Mouse (Mus musculus) MEL-GATA-1-ER (cell line): Measurements from ENCODE around the gene Dhtkd1.
"Not testable (repeated sequence)": the region's sequence is repeated elsewhere in the genome, so short reads cannot be mapped to it uniquely, and the experiment has no call there.

ENCODE experiments used
- DNase-seq: peaks from one replicate; pipeline ENCODE4 v3.0.0-alpha.2; 2012; ENCODE audit warnings: low read depth; ENCODE audit errors: extremely low read depth

Dhtkd1 gene

DNA sequence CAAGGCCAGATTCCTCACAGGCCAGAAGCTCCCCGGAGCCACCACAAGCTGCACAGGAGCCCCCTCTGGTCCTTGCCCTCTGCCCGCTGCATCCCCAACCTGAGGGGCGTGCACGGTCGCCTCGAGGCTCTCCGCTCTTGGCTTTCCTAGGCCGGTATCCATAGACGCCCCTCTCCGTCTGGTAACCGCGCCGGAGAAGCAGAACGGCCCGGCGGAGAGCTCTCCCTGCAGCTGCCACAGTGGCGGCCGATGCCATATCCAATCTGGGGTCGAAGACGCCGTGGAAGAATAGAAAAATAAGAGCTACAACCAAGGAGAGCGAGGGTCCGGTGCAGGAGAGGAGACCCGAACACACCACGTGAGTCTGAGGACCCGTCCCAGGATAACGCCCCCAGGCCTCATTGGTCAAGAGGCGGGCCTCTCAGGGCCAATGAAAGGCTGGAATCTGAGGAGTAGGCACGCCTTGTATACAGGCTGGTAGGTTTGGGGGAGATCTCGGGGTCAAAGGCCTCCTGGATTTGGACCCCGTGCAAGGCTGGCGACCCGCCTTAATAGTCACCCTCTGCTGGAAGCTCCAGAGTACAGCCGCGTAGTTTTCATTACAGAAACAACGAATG, at the start of gene Dhtkd1:
TSS of gene Dhtkd1 (minus strand) at position 377 of the 617 bp plus-strand sequence.
- DNase-seq: peak; percentile 47

DNA sequence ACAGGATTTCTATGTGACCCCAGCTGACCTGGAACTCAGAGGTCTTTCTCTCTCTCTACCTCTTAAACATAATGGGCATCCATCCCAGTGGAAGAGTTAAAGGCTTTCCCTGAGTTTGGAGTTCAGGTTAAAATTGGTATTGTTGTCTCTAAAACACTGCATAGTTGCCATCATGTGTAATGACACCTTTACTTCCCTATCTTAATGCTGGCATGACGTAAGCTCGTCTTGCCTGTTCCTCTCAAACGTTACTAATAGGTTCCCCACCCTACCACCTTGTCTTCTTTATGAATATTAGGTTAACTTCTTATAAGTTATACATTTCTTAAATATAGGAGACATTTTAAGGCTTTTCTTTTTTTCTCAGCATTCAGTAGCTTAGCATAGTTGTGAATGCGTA, 34.9 kb upstream of the Dhtkd1 start:
- no peak for DNase-seq

- DNase-seq: not testable (repeated sequence)
These were observed 28.0 kb upstream of the Dhtkd1 start for GRCm38 (mm10) chr2:5970629-5971028.

DNA sequence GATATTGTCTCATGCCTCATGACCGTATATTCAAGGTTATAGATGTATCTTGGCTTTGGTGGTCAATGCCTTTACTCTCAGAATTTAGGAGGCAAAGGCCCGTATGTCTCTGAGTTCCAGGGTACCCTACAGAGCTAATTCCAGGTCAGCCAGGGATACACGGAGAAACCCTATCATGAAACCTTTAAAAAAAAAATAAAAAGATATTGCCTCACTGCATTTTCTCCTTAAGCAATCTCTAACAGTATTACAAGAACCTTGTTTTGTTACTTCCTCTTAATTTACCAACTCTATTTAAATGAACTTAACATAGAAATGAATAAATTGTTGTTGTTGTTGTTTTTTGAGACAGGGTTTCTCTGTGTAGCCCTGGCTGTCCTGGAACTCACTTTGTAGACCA, 23.4 kb upstream of the Dhtkd1 start:
- DNase-seq: no peak

- not testable (repeated sequence) for DNase-seq
These were observed 21.1 kb upstream of the Dhtkd1 start for GRCm38 (mm10) chr2:5963729-5964128.

DNA sequence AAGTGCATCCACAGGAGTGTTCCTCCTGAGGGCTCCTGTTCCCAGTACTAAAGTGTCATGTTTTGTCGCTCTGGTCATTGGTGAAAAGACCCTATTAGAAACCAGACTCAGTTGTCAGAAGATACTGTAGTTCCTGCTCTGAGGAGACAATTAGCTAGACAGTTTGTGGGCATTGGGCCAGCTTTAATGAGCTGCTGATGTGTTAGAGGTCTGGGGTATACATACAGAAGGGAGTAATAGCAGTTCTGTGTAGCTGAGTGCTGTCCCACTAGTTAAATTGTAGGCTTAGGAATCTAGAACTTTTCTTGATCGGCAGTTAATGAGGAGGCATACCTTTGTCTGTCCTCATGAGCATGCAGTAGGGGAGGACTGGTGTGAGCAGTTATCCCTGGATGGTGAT, 19.7 kb upstream of the Dhtkd1 start:
- no peak for DNase-seq

DNA sequence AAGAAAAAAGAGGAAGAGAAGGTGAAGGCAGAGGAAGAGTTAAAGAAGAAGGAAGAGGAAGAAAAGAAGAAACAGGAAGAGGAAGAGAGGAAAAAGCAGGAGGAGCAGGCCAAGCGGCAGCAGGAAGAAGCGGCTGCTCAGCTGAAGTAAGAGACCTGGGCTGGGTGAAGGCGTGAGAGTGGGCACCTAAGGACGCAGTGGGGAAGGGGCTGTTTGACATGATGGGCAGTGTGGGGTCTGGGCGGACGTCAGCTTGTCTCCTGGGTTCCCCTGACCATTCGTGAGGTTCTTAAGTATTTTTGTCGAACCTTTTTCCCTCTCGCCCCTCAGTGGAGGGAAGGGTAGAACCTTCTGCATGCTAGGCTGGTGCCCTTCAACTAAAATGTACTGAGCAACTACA, 15.1 kb upstream of the Dhtkd1 start:
- no peak for DNase-seq

GRCm38 (mm10) chr2:5951621-5952211, 9.1 kb upstream of the Dhtkd1 start:
- peak; percentile 41 for DNase-seq

DNA sequence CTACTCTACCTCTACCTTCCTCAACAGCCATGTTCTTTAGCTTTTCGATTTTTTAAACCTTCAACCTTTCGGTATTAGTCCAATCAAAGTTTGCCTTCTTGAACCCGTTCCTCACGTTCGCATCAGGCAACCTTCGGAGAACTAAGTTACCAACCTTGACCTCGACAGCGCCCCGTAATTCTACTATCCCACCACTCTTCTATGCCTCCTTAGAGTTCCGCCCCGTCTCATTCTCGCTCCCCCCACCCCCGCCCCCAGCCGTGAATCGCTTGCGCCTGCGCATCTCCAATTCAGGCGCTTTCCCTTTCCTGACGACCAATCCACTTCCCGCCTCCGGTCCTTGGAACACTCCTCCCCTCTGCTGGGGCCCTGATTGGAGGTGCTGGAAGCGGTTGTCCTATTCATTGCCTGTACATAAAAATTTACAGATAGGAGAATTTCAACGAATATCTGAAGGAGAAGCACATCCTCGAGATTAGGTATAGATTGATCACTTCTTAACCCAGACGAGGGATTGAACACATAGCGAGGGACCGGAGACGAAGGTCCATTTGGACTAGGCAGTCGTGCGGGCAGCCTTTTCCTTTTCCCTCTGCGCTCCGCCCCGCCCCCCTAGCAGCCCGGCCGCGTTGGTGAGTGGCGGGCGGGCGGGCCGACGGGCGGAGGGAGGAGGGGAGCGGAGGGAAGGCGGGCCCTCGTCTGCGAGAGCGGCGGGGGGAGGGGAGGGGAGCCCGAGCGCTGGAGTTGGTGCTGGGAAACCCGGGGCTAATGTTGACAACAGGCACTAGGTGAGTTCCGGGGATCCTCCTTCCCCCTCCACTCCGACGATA, 8.4 kb upstream of the Dhtkd1 start, which contains the start of gene Upf2:
TSS of gene Upf2 (plus strand) at position 704 of the 830 bp plus-strand sequence.
- DNase-seq: peak; percentile 92

DNA sequence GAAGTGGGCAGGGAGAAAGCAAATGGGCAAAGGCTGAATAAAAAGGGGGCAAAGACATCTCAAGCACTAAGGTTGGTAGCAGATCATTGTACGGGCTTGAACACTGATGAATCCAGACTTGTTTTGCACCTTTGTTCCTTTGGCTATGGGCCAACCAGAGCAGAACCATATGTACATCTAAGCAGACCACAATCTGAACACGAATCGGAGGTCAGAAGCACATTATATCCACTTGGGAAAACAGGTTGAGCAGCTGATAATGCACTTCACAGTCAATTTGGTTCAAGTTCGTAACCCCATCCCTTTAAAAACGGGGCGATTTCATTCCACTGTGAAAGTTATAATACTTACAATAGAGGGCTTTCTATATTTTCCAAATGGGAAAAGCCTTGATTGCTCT, 7.7 kb upstream of the Dhtkd1 start:
- no peak for DNase-seq

DNA sequence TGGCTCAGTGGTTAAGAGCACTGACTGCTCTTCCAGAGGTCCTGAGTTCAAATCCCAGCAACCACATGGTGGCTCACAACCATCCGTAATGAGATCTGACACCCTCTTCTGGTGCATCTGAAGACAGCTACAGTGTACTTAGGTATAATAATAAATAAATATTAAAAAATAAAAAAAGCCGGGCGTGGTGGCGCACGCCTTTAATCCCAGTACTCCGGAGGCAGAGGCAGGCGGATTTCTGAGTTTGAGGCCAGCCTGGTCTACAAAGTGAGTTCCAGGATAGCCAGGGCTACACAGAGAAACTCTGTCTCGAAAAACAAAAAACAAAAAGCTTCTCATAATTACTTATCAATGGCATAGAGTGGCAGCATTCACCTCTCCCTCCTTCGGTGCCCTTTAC, 7.2 kb upstream of the Dhtkd1 start:
- DNase-seq: not testable (repeated sequence)

DNA sequence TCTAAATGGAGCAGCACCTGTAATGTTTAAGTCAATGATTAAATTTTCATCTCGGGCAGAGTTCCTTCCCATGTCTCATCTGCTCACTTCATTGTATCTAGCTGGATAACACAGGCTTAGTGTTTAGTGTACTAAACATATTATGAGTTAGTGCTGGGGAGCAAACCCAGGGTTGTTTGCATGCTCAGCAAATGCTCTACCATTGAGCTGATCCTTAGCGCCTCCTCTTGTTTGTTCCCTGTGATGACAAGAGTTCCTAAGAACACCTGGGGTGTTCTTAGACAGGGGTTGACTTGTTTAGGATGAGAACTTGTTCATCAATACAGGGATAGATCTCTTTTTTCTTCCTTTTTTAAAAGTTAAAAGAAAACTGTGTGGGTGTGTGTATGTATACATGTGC, 6.4 kb upstream of the Dhtkd1 start:
- no peak for DNase-seq

GRCm38 (mm10) chr2:5946876-5947275, 4.3 kb upstream of the Dhtkd1 start:
- no peak for DNase-seq

GRCm38 (mm10) chr2:5945629-5946028, 3.0 kb upstream of the Dhtkd1 start:
- DNase-seq: no peak

GRCm38 (mm10) chr2:5943071-5943470, 479 bp upstream of the Dhtkd1 start:
- no peak for DNase-seq

- DNase-seq: no peak
These were observed 654 bp downstream of the Dhtkd1 start for GRCm38 (mm10) chr2:5941861-5942415.

DNA sequence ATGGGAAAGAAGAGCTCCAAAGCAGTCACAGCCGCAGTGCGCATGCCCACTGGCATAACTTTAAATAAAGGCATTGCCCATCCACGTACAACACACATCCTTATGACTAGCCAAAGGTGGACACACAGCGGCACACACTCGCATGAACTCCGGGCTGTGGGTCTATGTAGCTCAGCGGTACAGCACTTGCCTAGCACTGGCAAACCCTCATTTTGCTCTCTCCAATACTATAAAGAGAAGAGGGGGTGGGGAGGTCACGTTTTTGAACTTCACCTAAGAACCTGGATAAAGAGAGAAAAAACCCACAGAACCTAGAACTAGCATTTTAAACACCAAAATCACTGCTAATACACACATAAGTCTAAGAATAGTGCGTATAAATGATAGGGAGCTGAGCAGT, 1.7 kb downstream of the Dhtkd1 start:
- no peak for DNase-seq

DNA sequence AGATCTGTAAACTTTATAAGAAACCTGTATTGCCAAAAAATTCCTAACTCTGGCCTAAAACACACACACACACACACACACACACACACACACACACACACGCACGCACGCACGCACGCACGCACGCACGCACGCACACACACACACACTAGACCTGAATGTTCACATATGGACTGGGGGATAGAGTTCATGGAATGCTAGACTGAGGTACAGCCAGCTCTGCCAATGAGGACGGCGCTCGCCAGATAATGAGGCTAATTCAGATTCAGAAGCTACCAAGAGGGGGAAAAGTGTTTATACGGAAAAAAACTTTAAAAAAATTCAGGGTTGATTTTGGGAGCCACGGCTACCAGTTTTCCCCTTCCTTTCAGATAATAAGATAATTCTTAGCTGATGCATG, 2.7 kb downstream of the Dhtkd1 start:
- DNase-seq: no peak

DNA sequence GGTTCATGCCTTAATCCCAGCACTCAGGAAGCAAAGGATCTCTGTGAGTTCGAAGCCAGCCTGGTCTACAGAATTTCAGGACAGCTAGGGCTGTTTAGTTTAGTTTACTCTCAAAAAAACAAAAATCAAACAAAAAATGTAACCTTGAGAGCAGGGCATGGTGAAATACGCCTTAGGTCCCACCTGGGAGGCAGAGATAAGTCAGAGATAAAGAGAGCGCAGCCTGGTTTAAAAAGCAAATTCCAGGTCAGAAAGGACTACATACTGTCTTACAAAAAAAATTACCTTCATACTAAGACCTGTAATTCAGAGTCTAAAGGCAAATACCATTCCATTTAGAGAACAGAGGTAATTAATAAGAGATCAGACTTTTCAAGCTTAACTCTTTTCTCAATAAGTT, 3.3 kb downstream of the Dhtkd1 start:
- DNase-seq: no peak

DNA sequence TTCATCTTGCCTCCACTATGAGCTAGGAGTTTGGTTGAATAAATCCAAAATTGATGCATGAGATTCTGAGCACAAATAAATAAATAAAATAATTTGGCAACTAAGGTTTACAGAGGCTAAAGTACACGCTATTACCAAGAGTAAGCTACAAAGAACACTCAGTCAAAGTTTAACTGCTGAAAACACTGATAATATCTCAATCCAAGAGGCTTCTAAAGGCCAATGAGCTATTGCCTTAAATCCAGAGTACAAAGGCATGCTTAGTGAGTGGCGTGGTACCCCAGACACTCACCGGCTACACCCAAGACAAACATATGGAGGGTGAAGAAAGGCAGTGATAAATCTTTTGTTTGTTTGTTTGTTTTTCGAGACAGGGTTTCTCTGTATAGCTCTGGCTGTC, 6.0 kb downstream of the Dhtkd1 start:
- no peak for DNase-seq

DNA sequence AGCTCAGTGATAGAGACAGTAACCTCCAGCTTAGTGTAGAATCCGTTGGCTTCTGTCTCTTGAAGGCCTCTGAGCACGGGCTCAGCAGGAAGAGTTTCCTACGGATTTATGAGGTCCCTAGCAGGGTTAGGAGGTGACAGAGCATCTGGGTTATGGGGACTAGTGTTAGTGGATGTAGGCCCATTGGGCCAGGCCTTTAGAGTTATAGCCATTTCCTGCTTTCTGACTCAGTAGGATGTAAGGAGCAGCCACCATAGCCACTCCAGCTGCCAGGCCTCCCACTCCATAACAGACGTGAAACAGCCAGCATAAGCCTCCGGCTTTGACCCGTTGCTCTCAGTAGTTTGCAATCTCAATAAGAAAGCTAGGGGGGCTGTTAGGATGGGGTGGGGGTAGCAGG, 6.5 kb downstream of the Dhtkd1 start:
- no peak for DNase-seq

- DNase-seq: no peak
These were observed 7.7 kb downstream of the Dhtkd1 start for GRCm38 (mm10) chr2:5934936-5935335.
